8 mouse cellular contexts compared by ENCODE assay signal in genomic region chr15:103239130-103239684, GRCm38 (mm10). TPM values are rescaled to one million over a fixed set of nuclear protein-coding genes. Genes with fewer than 3 reads are reported as not detected.
DNase-seq lines count a peak whose midpoint lies in the region; ATAC-seq and TF ChIP-seq lines count a peak whose summit lies in the region.

No protein-coding gene starts in this region.

- WGBS in embryonic facial prominence, embryonic 13.5 days: under 1% methylated on average over 26 of the region's 26 CpGs
- WGBS in kidney, adult 2 months: under 1% methylated on average over 26 of the region's 26 CpGs
- WGBS in limb, embryonic 11.5 days: under 1% methylated on average over 26 of the region's 26 CpGs
- 1% methylated on average over 26 of the region's 26 CpGs for WGBS in midbrain, embryonic 13.5 days

- peak overlapping the region; percentile 93 for H3K27ac ChIP-seq in embryonic facial prominence, embryonic 13.5 days
- peak overlapping the region; percentile 89 for H3K27ac ChIP-seq in kidney, adult 2 months (ENCODE audit: insufficient read depth, low read depth, low read length)
- H3K27ac ChIP-seq in limb, embryonic 11.5 days (replicated peaks; ENCODE audit: low read depth, low read length): peak overlapping the region; percentile 85
- H3K27ac ChIP-seq in midbrain, embryonic 13.5 days: peak overlapping the region; percentile 92

- H3K9me3 ChIP-seq in embryonic facial prominence, embryonic 13.5 days: no peaks in the 10 kb centered on the region
- H3K9me3 ChIP-seq in limb, embryonic 11.5 days (ENCODE audit: control insufficient read depth, low read length): no peaks in the 10 kb centered on the region
- H3K9me3 ChIP-seq in midbrain, embryonic 13.5 days: no peaks in the 10 kb centered on the region

- H3K9ac ChIP-seq in embryonic facial prominence, embryonic 13.5 days: peak overlapping the region; percentile 88
- peak overlapping the region; percentile 86 for H3K9ac ChIP-seq in limb, embryonic 11.5 days (ENCODE audit: low read length)
- peak overlapping the region; percentile 64 for H3K9ac ChIP-seq in midbrain, embryonic 13.5 days (replicated peaks)

- peak; percentile 90 for ATAC-seq in embryonic facial prominence, embryonic 13.5 days (ENCODE audit: insufficient number of reproducible peaks, insufficient read depth, low FRiP score, low TSS enrichment, low read depth)
- ATAC-seq in limb, embryonic 11.5 days (ENCODE audit: insufficient number of reproducible peaks, low FRiP score, low TSS enrichment, low read depth): peak; percentile 88
- ATAC-seq in midbrain, embryonic 13.5 days: peak; percentile 92

- peaks cover 33% of the 10 kb centered on the region for H3K4me1 ChIP-seq in embryonic facial prominence, embryonic 13.5 days
- peaks cover 6% of the 10 kb centered on the region; the same call in 1 of the 2 replicates for H3K4me1 ChIP-seq in kidney, adult 2 months (ENCODE audit: control insufficient read depth, insufficient read depth, low read length)
- peaks cover 11% of the 10 kb centered on the region for H3K4me1 ChIP-seq in limb, embryonic 11.5 days (ENCODE audit: control insufficient read depth, insufficient read depth, low read length)
- H3K4me1 ChIP-seq in midbrain, embryonic 13.5 days (replicated peaks): peaks cover 43% of the 10 kb centered on the region

- H3K4me3 ChIP-seq in embryonic facial prominence, embryonic 13.5 days: peak overlapping the region; percentile 68
- H3K4me3 ChIP-seq in kidney, adult 2 months (ENCODE audit: insufficient read depth, low read depth, low read length): peak overlapping the region; percentile 89
- H3K4me3 ChIP-seq in limb, embryonic 11.5 days (ENCODE audit: low read depth, low read length): peak overlapping the region; percentile 58
- H3K4me3 ChIP-seq in midbrain, embryonic 13.5 days (replicated peaks): peak overlapping the region; percentile 77

- peak overlapping the region; percentile 63 for H3K4me2 ChIP-seq in embryonic facial prominence, embryonic 13.5 days
- peak overlapping the region; percentile 44 for H3K4me2 ChIP-seq in limb, embryonic 11.5 days (ENCODE audit: low read depth, severe bottlenecking)
- peak overlapping the region; percentile 65 for H3K4me2 ChIP-seq in midbrain, embryonic 13.5 days (replicated peaks)

- TF ChIP-seq POLR2A in kidney, adult 2 months (IDR thresholded peaks at IDR 0.05; ENCODE audit: low read depth, low read length): no peak

- peak; percentile 99 for DNase-seq in 416B (ENCODE audit: low read depth)
- DNase-seq in adrenal gland, postnatal 4 days (ENCODE audit: low spot score in 2 of 2): peak; percentile 70 to 83
- peak; percentile 93 to 97 for DNase-seq in heart, adult 18-20 months
- DNase-seq in kidney, adult 2 months: peak; percentile 98
- peak; percentile 96 for DNase-seq in limb, embryonic 11.5 days (ENCODE audit: low spot score)
- DNase-seq in spleen, adult 12 weeks (ENCODE audit: low spot score): peak; percentile 82

- H3K27me3 ChIP-seq in embryonic facial prominence, embryonic 13.5 days: no peaks in the 10 kb centered on the region
- H3K27me3 ChIP-seq in kidney, adult 2 months (replicated peaks; ENCODE audit: control insufficient read depth, insufficient read depth, low read length): no peaks in the 10 kb centered on the region
- H3K27me3 ChIP-seq in limb, embryonic 11.5 days (ENCODE audit: control insufficient read depth, insufficient read depth, low read length): no peaks in the 10 kb centered on the region
- no peaks in the 10 kb centered on the region for H3K27me3 ChIP-seq in midbrain, embryonic 13.5 days

- TF ChIP-seq CTCF in kidney, adult 2 months (conservative IDR thresholded peaks at IDR 0.05; ENCODE audit: insufficient read depth, insufficient read length, low read depth, low read length): no peak

- H3K36me3 ChIP-seq in embryonic facial prominence, embryonic 13.5 days: peaks cover 41% of the 10 kb centered on the region
- H3K36me3 ChIP-seq in kidney, adult 2 months (ENCODE audit: control insufficient read depth, insufficient read depth, low read length): peaks cover 14% of the 10 kb centered on the region
- peaks cover 17% of the 10 kb centered on the region for H3K36me3 ChIP-seq in limb, embryonic 11.5 days (ENCODE audit: control insufficient read depth, insufficient read depth, low read length)
- peaks cover 44% of the 10 kb centered on the region for H3K36me3 ChIP-seq in midbrain, embryonic 13.5 days

RNA-seq across cellular contexts. Expression of gene Cbx5, which starts 0.4 kb away (rescaled TPM):
- total RNA-seq in adrenal gland, postnatal 4 days (2021): 100 to 1,000 TPM; 111 to 127 TPM
- 137 and 142 TPM in 2 replicates for polyA plus RNA-seq in embryonic facial prominence, embryonic 13.5 days (2015; fragmentation: Nextera tagmentation; extraction: Ambion mirVana)
- total RNA-seq in heart, adult 18-20 months (2021): 10 to 100 TPM; 49.8 to 53.1 TPM
- polyA plus RNA-seq in kidney, adult 2 months (2012; rRNA removed): 18.8 and 26.9 TPM in 2 replicates
- 210 and 225 TPM in 2 replicates for polyA plus RNA-seq in limb, embryonic 11.5 days (2014; fragmentation: Nextera tagmentation; extraction: Ambion mirVana)
- polyA plus RNA-seq in midbrain, embryonic 13.5 days (2015; fragmentation: Nextera tagmentation; extraction: Ambion mirVana): 146 and 164 TPM in 2 replicates

RNA-seq across cellular contexts. Expression of gene Hnrnpa1, which starts 1.0 kb away (rescaled TPM):
- total RNA-seq in adrenal gland, postnatal 4 days (2021): 100 to 1,000 TPM; 404 to 457 TPM
- polyA plus RNA-seq in embryonic facial prominence, embryonic 13.5 days (2015; fragmentation: Nextera tagmentation; extraction: Ambion mirVana): 1,090 and 1,133 TPM in 2 replicates
- total RNA-seq in heart, adult 18-20 months (2021): 100 to 1,000 TPM; 147 to 150 TPM
- polyA plus RNA-seq in kidney, adult 2 months (2012; rRNA removed): 50.0 and 69.3 TPM in 2 replicates
- polyA plus RNA-seq in limb, embryonic 11.5 days (2014; fragmentation: Nextera tagmentation; extraction: Ambion mirVana): 1,585 and 1,592 TPM in 2 replicates
- 1,022 and 1,113 TPM in 2 replicates for polyA plus RNA-seq in midbrain, embryonic 13.5 days (2015; fragmentation: Nextera tagmentation; extraction: Ambion mirVana)

RNA-seq across cellular contexts. Expression of gene Nfe2, which starts 19.0 kb away (rescaled TPM):
- 1 to 10 TPM; 5.8 to 8.9 TPM for total RNA-seq in adrenal gland, postnatal 4 days (2021)
- polyA plus RNA-seq in embryonic facial prominence, embryonic 13.5 days (2015; fragmentation: Nextera tagmentation; extraction: Ambion mirVana): 2.4 and 2.9 TPM in 2 replicates
- 1 to 10 TPM in 1 of 2 experiments, under 1 TPM in 1; 0.46 to 1.2 TPM for total RNA-seq in heart, adult 18-20 months (2021)
- 0.58 and 1.0 TPM in 2 replicates for polyA plus RNA-seq in kidney, adult 2 months (2012; rRNA removed)
- 5.4 and 7.7 TPM in 2 replicates for polyA plus RNA-seq in limb, embryonic 11.5 days (2014; fragmentation: Nextera tagmentation; extraction: Ambion mirVana)
- 0.75 and 0.82 TPM in 2 replicates for polyA plus RNA-seq in midbrain, embryonic 13.5 days (2015; fragmentation: Nextera tagmentation; extraction: Ambion mirVana)

RNA-seq across cellular contexts. Expression of gene Copz1, which starts 33.3 kb away (rescaled TPM):
- total RNA-seq in adrenal gland, postnatal 4 days (2021): 100 to 1,000 TPM; 132 to 140 TPM
- 254 and 287 TPM in 2 replicates for polyA plus RNA-seq in embryonic facial prominence, embryonic 13.5 days (2015; fragmentation: Nextera tagmentation; extraction: Ambion mirVana)
- 10 to 100 TPM; 52.3 to 52.9 TPM for total RNA-seq in heart, adult 18-20 months (2021)
- polyA plus RNA-seq in kidney, adult 2 months (2012; rRNA removed): 138 TPM in 2 replicates
- polyA plus RNA-seq in limb, embryonic 11.5 days (2014; fragmentation: Nextera tagmentation; extraction: Ambion mirVana): 320 and 334 TPM in 2 replicates
- polyA plus RNA-seq in midbrain, embryonic 13.5 days (2015; fragmentation: Nextera tagmentation; extraction: Ambion mirVana): 218 and 221 TPM in 2 replicates

Comparison
In these comparisons a context has a peak if more than half of its experiments do, and no peak if none do; other contexts are left out.
1. Peak in every context shown above with its lines: DNase-seq, ATAC-seq, H3K4me3 ChIP-seq and H3K27ac ChIP-seq.
2. RNA of gene Hnrnpa1, which starts 1.0 kb away (polyA plus RNA-seq): 1,585 to 1,592 TPM in limb, embryonic 11.5 days, 1,090 to 1,133 TPM in embryonic facial prominence, embryonic 13.5 days and 1,022 to 1,113 TPM in midbrain, embryonic 13.5 days; 50.0 to 69.3 TPM in kidney, adult 2 months; every median in the first group is over 10 times any median in the second.